Mouse (Mus musculus) liver, postnatal 0 days (tissue): ENCODE data around the gene Actl10. TPM values are rescaled to one million over a fixed set of nuclear protein-coding genes. Genes with fewer than 3 reads are reported as not detected.

Experiments
- ATAC-seq: fragments of 200-750 bp; cut with Nextera tagmentation; 2 replicates; pipeline ENCODE4 v1.8.0; 2017; ENCODE audit warnings: mild to moderate bottlenecking, moderate library complexity
- DNase-seq: peaks from one replicate; pipeline ENCODE4 v3.0.0-alpha.2; 2016
- H3K27ac ChIP-seq: fragments of 300-500 bp; sonication (generic); 2 replicates; pipeline ENCODE4 v1.5.1; 2014; ENCODE audit warnings: antibody characterized with exemption, moderate library complexity, mild to moderate bottlenecking, low read depth
- H3K27me3 ChIP-seq: fragments of 300-500 bp; sonication (generic); 2 replicates; pipeline ENCODE4 v1.6.1; 2014; ENCODE audit warnings: low read length, control low read depth, mixed read lengths; ENCODE audit not compliant: insufficient read depth
- H3K36me3 ChIP-seq: fragments of 300-500 bp; sonication (generic); replicated peaks from 2 replicates; pipeline ENCODE4 v1.6.1; 2014; ENCODE audit warnings: mild to moderate bottlenecking, control low read depth, low read length, moderate library complexity, mixed read lengths; ENCODE audit not compliant: insufficient read depth
- H3K4me1 ChIP-seq: fragments of 300-500 bp; sonication (generic); 2 replicates; pipeline ENCODE4 v1.6.1; 2014; ENCODE audit warnings: antibody characterized with exemption, mild to moderate bottlenecking, control low read depth; ENCODE audit not compliant: insufficient read depth
- H3K4me2 ChIP-seq: fragments of 300-500 bp; sonication (generic); 2 replicates; pipeline ENCODE4 v1.6.1; 2014; ENCODE audit warnings: low read depth, mild to moderate bottlenecking, low read length, moderate library complexity, mixed read lengths
- H3K4me3 ChIP-seq: fragments of 300-500 bp; sonication (generic); 2 replicates; pipeline ENCODE4 v1.5.1; 2014; ENCODE audit warnings: low read depth, low read length
- H3K9ac ChIP-seq: fragments of 300-500 bp; sonication (generic); replicated peaks from 2 replicates; pipeline ENCODE4 v1.6.1; 2014; ENCODE audit warnings: mild to moderate bottlenecking, moderate library complexity
- H3K9me3 ChIP-seq: fragments of 300-500 bp; sonication (generic); 2 replicates; pipeline ENCODE4 v1.6.1; 2016; ENCODE audit warnings: mild to moderate bottlenecking, control low read depth, low read length, mixed read lengths
- CTCF ChIP-seq: sonication (generic); IDR thresholded peaks from 2 replicates; pipeline ENCODE4 v1.5.1; 2016; ENCODE audit warnings: antibody characterized with exemption, low read depth
- EP300 ChIP-seq: IDR thresholded peaks from 2 replicates; pipeline ENCODE4 v1.6.1; 2016; ENCODE audit warnings: antibody characterized with exemption, low read depth, mild to moderate bottlenecking
- WGBS: fragments of 180-500 bp; shearing (Covaris S2); extraction: QIAGEN DNeasy Blood & Tissue Kit; methylation state at CpG from one replicate; pipeline ENCODE4 v1.1.7; 2014; ENCODE audit not compliant: insufficient replicate concordance; 5-methylcytosine and 5-hydroxymethylcytosine counted together
- polyA plus RNA-seq: library from polyadenylated mRNA; unstranded; fragments of >200 nt; fragmentation: Nextera tagmentation; extraction: Ambion mirVana; gene quantifications from 2 replicates; pipeline ENCODE4 v1.2.1, GENCODE M21; 2015

Actl10 gene
- polyA plus RNA-seq, 1 experiment from 2014 or later = 0.07 TPM

DNA sequence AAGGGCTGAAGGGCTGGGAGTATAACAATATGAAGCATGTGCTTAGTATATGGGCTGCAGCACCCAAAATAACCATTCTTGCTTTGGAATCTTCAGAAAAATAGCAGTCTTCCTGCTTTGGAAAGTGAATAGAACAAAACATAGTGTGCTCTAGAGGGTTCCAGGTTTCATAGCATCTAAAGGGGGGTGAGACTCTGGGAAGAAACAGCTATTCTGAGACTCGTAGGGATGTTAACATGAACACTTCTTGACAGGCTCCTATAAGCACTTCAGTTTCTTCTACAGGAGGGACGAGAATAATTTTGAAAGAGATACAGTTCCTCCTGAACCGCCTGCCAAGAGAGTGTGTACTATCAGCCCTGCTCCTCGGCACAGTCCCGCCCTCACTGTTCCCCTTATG lies 34.2 kb upstream of the Actl10 start:
- no peak for ATAC-seq
- WGBS = 76% methylated on average over 5 of the region's 5 CpGs

DNA sequence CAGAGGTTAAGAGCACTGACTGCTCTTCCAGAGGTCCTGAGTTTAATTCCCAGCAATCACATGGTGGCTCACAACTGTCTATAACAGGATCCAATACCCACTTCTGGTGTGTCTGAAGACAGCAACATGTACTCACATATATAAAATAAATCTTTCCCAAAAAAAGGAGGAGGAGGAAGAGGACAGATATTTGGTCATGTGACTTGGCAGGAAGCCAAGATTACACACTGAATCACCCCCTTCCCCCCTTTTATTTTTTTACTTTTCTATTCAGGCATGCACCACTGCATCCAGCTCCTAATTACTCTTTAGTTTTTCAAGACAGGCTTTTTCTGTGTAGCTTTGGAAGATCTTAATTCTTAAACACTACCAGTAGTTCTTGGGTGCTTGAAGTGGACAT lies 30.1 kb upstream of the Actl10 start:
- Histone ChIP-seq H3K9me3 (no peaks in the 10 kb centered on the region), H3K4me1 (no peaks in the 10 kb centered on the region), H3K27me3 (no peaks in the 10 kb centered on the region), H3K4me2 (no peak overlapping the region), H3K9ac (no peak overlapping the region), H3K4me3 (no peak overlapping the region), H3K36me3 (peaks cover 36% of the 10 kb centered on the region), H3K27ac (no peak overlapping the region)
- DNase-seq = no peak
- TF ChIP-seq CTCF (no peak), EP300 (no peak)
- no peak for ATAC-seq

More for the DNA sequence above, 34.2 kb upstream of the Actl10 start:
- Histone ChIP-seq H3K27ac (no peak overlapping the region), H3K9me3 (no peaks in the 10 kb centered on the region), H3K4me3 (no peak overlapping the region), H3K4me2 (no peak overlapping the region), H3K9ac (no peak overlapping the region), H3K36me3 (peaks cover 10% of the 10 kb centered on the region; the same call in 1 of the 2 replicates), H3K4me1 (no peaks in the 10 kb centered on the region), H3K27me3 (no peaks in the 10 kb centered on the region)
- DNase-seq = no peak
- no peak for TF ChIP-seq EP300
- no peak for TF ChIP-seq CTCF

DNA sequence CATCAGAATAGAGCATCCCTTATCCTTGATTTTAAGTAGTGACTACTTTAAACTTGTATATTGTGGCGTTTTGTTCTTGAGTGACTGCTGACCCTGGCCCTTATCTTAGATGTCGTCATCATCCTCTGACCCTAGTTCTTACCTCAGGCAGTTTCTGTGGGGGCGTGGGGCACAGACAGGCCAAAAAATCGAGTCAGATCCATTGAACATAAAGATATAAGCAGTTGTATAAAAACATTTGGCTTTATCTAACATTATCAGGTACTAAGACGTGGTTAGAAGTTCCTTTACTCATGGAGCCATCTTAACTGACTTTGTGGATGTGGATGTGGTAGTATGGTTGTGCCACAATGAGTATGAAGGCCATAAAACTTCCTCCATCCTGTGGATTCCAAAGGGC lies 29.2 kb upstream of the Actl10 start:
- ATAC-seq (no peak), DNase-seq (no peak)
- Histone ChIP-seq H3K4me1 (no peaks in the 10 kb centered on the region), H3K9me3 (no peaks in the 10 kb centered on the region), H3K9ac (no peak overlapping the region), H3K27ac (no peak overlapping the region), H3K4me3 (no peak overlapping the region), H3K27me3 (no peaks in the 10 kb centered on the region), H3K36me3 (peaks cover 39% of the 10 kb centered on the region), H3K4me2 (no peak overlapping the region)
- 58% methylated on average over 5 of the region's 5 CpGs for WGBS
- TF ChIP-seq CTCF (no peak), EP300 (no peak)

DNA sequence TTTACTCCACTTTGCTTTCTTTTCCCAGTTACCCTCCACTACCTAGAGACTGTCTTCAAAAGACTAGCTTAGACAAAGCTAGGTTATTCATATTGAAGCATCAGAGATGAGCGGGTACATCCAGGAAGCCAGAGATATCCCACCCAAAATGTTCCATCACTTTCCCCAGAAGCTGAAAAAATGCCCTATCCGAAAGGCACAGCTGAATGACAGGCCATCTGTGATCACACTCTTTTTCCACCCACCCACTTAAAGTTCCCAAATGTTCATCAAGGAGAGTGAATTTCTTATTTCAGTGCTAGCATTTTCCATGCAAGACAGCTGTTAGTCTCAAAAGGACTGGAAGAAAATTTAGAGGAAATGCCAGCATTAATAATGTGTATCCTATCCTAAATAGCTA lies 26.3 kb upstream of the Actl10 start:
- H3K36me3 ChIP-seq = peaks cover 42% of the 10 kb centered on the region
- no peak overlapping the region for H3K9ac ChIP-seq
- no peak overlapping the region for H3K27ac ChIP-seq
- H3K4me1 ChIP-seq = no peaks in the 10 kb centered on the region
- no peak overlapping the region for H3K4me3 ChIP-seq
- TF ChIP-seq CTCF (no peak), EP300 (no peak)
- DNase-seq (no peak), ATAC-seq (no peak)
- no peaks in the 10 kb centered on the region for H3K9me3 ChIP-seq
- no peaks in the 10 kb centered on the region for H3K27me3 ChIP-seq
- WGBS = 77% methylated on average over 2 of the region's 2 CpGs
- no peak overlapping the region for H3K4me2 ChIP-seq

DNA sequence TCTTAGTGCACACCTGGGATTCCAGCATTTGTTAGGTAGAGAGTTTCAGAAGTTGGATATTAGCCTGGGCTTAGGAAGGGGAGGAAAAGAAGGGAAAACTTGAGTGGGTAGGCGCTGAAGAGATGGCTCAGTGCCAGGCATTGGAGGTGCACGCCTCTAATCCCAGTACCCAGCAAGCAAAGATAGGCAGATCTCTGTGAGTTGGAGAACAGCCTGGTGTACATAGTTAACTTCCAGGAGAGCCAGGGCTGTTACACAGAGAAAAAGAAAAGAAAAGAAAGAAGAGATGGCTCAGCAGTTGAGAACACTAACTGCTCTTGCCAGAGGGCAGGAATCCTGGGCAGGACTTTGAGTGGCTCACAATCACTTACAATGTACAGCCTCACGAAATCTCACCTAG lies 25.0 kb upstream of the Actl10 start:
- Histone ChIP-seq H3K4me1 (no peaks in the 10 kb centered on the region), H3K36me3 (peaks cover 49% of the 10 kb centered on the region), H3K9me3 (no peaks in the 10 kb centered on the region), H3K27ac (no peak overlapping the region), H3K4me3 (no peak overlapping the region), H3K9ac (no peak overlapping the region), H3K27me3 (no peaks in the 10 kb centered on the region), H3K4me2 (no peak overlapping the region)
- ATAC-seq (no peak), DNase-seq (no peak)
- TF ChIP-seq CTCF = no peak
- 72% methylated on average over 3 of the region's 3 CpGs for WGBS

DNA sequence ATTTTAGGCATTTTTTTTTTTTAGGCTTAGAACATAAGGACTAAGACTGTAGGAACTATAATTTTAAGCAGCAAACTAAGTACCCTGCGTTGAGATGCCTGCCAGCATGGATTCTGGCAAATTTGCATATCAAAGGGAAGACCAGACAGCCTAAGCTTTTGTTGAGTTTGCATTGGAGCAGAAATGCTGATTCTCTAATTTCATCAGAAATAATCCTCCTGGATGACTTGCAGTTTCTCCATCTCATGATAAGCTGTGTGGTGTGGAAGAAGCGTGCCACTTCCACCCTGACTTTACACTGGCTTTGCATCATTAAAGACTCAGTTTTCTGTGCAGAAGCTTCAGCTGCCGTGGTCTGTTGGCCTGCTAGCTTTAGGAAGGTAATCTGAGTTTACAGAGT lies 18.7 kb upstream of the Actl10 start:
- WGBS = 62% methylated on average over 3 of the region's 3 CpGs
- DNase-seq (no peak), ATAC-seq (no peak)
- peaks cover 40% of the 10 kb centered on the region for H3K36me3 ChIP-seq
- no peaks in the 10 kb centered on the region for H3K27me3 ChIP-seq
- H3K9me3 ChIP-seq = no peaks in the 10 kb centered on the region
- H3K4me3 ChIP-seq = no peak overlapping the region
- no peak overlapping the region for H3K9ac ChIP-seq
- TF ChIP-seq CTCF = no peak
- H3K4me1 ChIP-seq = no peaks in the 10 kb centered on the region
- no peak overlapping the region for H3K27ac ChIP-seq
- no peak overlapping the region for H3K4me2 ChIP-seq

DNA sequence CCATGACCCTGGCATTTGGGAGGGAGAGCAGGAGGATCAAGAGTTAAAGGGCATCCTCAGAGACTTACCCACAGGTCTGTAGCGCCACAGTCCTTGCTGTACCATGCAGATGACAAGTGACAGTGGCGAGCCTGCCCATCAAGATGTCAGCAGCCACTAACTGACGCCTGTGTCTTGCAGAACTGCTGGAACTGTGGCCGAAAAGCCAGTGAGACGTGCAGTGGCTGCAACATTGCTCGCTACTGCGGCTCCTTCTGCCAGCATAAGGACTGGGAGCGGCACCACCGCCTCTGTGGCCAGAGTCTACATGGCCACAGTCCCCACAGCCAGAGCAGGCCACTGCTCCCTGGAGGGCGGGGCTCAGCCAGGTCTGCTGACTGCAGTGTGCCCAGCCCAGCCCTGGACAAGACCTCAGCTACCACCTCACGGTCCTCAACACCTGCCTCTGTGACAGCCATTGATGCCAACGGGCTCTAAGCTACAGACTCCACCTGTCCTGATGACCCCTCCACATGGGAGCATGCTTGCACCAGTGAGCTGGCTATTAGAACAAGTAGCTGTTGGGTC lies 16.8 kb upstream of the Actl10 start:
- Histone ChIP-seq H3K27me3 (no peaks in the 10 kb centered on the region), H3K4me1 (no peaks in the 10 kb centered on the region), H3K27ac (no peak overlapping the region), H3K9me3 (no peaks in the 10 kb centered on the region), H3K4me3 (no peak overlapping the region), H3K4me2 (no peak overlapping the region), H3K9ac (no peak overlapping the region), H3K36me3 (peaks cover 33% of the 10 kb centered on the region)
- ATAC-seq (no peak), DNase-seq (no peak)
- TF ChIP-seq CTCF (no peak), EP300 (no peak)
- WGBS = 86% methylated on average over 12 of the region's 12 CpGs
